Mouse (Mus musculus) testis, adult 2 months (tissue): ENCODE data around the gene Cd300ld5. TPM values are rescaled to one million over a fixed set of nuclear protein-coding genes. Genes with fewer than 3 reads are reported as not detected.

Experiments used
- H3K27ac ChIP-seq: fragments of 200-500 bp; 2 replicates; pipeline ENCODE4 v1.5.1; 2012; ENCODE audit warnings: low read depth, low read length; ENCODE audit not compliant: control insufficient read depth, insufficient read depth
- H3K27me3 ChIP-seq: fragments of 200-500 bp; 2 replicates; pipeline ENCODE4 v1.6.1; 2012; ENCODE audit warnings: mild to moderate bottlenecking, low read length, moderate library complexity; ENCODE audit not compliant: control insufficient read depth, insufficient read depth
- H3K36me3 ChIP-seq: fragments of 200-500 bp; 2 replicates; pipeline ENCODE4 v1.6.1; 2012; ENCODE audit warnings: mild to moderate bottlenecking, low read length; ENCODE audit not compliant: control insufficient read depth, insufficient read depth
- H3K4me1 ChIP-seq: fragments of 200-500 bp; 2 replicates; pipeline ENCODE4 v1.6.1; 2012; ENCODE audit warnings: low read length; ENCODE audit not compliant: control insufficient read depth, insufficient read depth
- H3K4me3 ChIP-seq: fragments of 200-500 bp; 2 replicates; pipeline ENCODE4 v1.5.1; 2012; ENCODE audit warnings: low read depth, mild to moderate bottlenecking, low read length, moderate library complexity, mixed read lengths; ENCODE audit not compliant: control insufficient read depth
- CTCF ChIP-seq: fragments of 200-500 bp; IDR thresholded peaks from 2 replicates; pipeline ENCODE4 v1.5.1; 2012; ENCODE audit warnings: low read depth, mild to moderate bottlenecking, inconsistent platforms, low read length, moderate library complexity; ENCODE audit not compliant: control insufficient read depth, insufficient read depth, insufficient replicate concordance
- POLR2A ChIP-seq: fragments of 200-500 bp; IDR thresholded peaks from 2 replicates; pipeline ENCODE4 v1.6.1; 2012; ENCODE audit warnings: low read depth, mild to moderate bottlenecking, inconsistent platforms, low read length, moderate library complexity; ENCODE audit not compliant: control insufficient read depth
- polyA plus RNA-seq: library from polyadenylated mRNA; depleted of rRNA; stranded (reverse); fragments of >200 nt; gene quantifications from 2 replicates; pipeline ENCODE4 v1.2.3, GENCODE M21; 2012; rRNA removed

Gene Cd300ld5
- polyA plus RNA-seq, 1 experiment = 0.93 TPM

- no peaks in the 10 kb centered on the region for H3K27me3 ChIP-seq
- H3K4me1 ChIP-seq = no peaks in the 10 kb centered on the region
- TF ChIP-seq POLR2A (no peak), CTCF (no peak)
These were observed 55.7 kb downstream of the Cd300ld5 start for GRCm38 (mm10) chr11:114981866-114982265.

More at GRCm38 (mm10) chr11:114981866-114982265, 55.7 kb downstream of the Cd300ld5 start:
- Histone ChIP-seq H3K27ac (no peak overlapping the region), H3K4me3 (no peak overlapping the region), H3K36me3 (no peaks in the 10 kb centered on the region)

Other genes starting within 250 kb of the Cd300ld5 start
- 0.31 and 0.42 TPM in 2 replicates for gene Btbd17, start 241.8 kb downstream of the Cd300ld5 start, polyA plus RNA-seq
- not detected in 2 replicates for gene Gpr142, start 238.8 kb downstream of the Cd300ld5 start, polyA plus RNA-seq
- 0.36 and 2.6 TPM in 2 replicates for gene Gprc5c, start 186.6 kb downstream of the Cd300ld5 start, polyA plus RNA-seq
- gene Cd300a, start 147.7 kb downstream of the Cd300ld5 start, polyA plus RNA-seq = 0.06 and 0.17 TPM in 2 replicates
- 0.05 TPM in 1 of 2 replicates, not detected in the other for gene Cd300lb, start 103.4 kb downstream of the Cd300ld5 start, polyA plus RNA-seq
- gene Cd300c, start 68.6 kb downstream of the Cd300ld5 start, polyA plus RNA-seq = not detected in 2 replicates
- gene Cd300ld, start 47.8 kb downstream of the Cd300ld5 start, polyA plus RNA-seq = 0.07 and 0.17 TPM in 2 replicates
- gene Cd300c2, start 35.9 kb downstream of the Cd300ld5 start, polyA plus RNA-seq = 0.23 and 0.58 TPM in 2 replicates
- not detected in 2 replicates for gene Cd300ld2, start 21.6 kb downstream of the Cd300ld5 start, polyA plus RNA-seq
- 0.32 TPM in 1 of 2 replicates, not detected in the other for gene Cd300ld4, start 10.8 kb downstream of the Cd300ld5 start, polyA plus RNA-seq
- 1.5 and 3.6 TPM in 2 replicates for gene Cd300ld3, start 10.6 kb upstream of the Cd300ld5 start, polyA plus RNA-seq
- not detected in 2 replicates for gene Cd300e, start 24.4 kb upstream of the Cd300ld5 start, polyA plus RNA-seq
- gene Rab37, start 53.7 kb upstream of the Cd300ld5 start, polyA plus RNA-seq = not detected in 2 replicates
- 0.09 and 0.14 TPM in 2 replicates for gene Cd300lf, start 96.2 kb upstream of the Cd300ld5 start, polyA plus RNA-seq
- gene Slc9a3r1, start 125.6 kb upstream of the Cd300ld5 start, polyA plus RNA-seq = 21.2 and 29.7 TPM in 2 replicates
- gene Tmem104, start 149.7 kb upstream of the Cd300ld5 start, polyA plus RNA-seq = 7.5 and 9.0 TPM in 2 replicates
- gene Nat9, start 150.1 kb upstream of the Cd300ld5 start, polyA plus RNA-seq = 106 and 118 TPM in 2 replicates
- gene Grin2c, start 229.5 kb upstream of the Cd300ld5 start, polyA plus RNA-seq = 1.2 and 1.5 TPM in 2 replicates
- gene Fdxr, start 239.3 kb upstream of the Cd300ld5 start, polyA plus RNA-seq = 28.0 and 30.7 TPM in 2 replicates